Mouse (Mus musculus) lung, postnatal 0 days (tissue): ENCODE results near the gene Neu1.
"Not testable (repeated sequence)": the region's sequence is repeated elsewhere in the genome, so short reads cannot be mapped to it uniquely, and the experiment has no call there.

Source experiments
- CTCF ChIP-seq: IDR thresholded peaks from 2 replicates; pipeline ENCODE4 v1.5.1; 2016; ENCODE audit warnings: antibody characterized with exemption, mild to moderate bottlenecking
- EP300 ChIP-seq: IDR thresholded peaks from 2 replicates; pipeline ENCODE4 v1.6.1; 2016; ENCODE audit warnings: antibody characterized with exemption, mild to moderate bottlenecking, control low read depth

- not testable (repeated sequence) for TF ChIP-seq CTCF, EP300
Observed at GRCm38 (mm10) chr17:34948721-34949552, 17.9 kb downstream of the Neu1 start.
